Mouse (Mus musculus) liver, postnatal 0 days (tissue): Measurements from ENCODE around the gene Iqca.

Source experiments
- CTCF ChIP-seq: sonication (generic); IDR thresholded peaks from 2 replicates; pipeline ENCODE4 v1.5.1; 2016; ENCODE audit warnings: antibody characterized with exemption, low read depth
- EP300 ChIP-seq: IDR thresholded peaks from 2 replicates; pipeline ENCODE4 v1.6.1; 2016; ENCODE audit warnings: antibody characterized with exemption, low read depth, mild to moderate bottlenecking

DNA sequence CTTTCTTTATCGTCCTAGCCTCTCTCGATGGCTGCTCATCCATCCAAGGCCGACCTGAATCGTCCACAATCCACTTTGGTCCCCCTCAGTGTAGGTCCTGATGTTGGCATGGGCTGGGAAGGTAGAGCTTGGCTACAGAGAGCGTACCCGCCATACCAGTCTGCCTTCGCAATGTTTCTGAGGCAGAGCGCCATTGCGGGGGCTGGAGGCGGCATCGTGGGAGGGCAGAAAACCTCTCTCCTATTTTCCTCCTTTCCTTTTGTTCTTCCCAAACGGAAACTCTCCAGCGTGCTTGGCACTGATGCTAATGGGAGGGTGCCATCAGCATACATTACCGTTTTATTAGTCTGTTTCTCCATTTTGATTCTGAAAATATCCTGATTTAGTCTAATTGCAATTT, 146.5 kb downstream of the Iqca start:
- TF ChIP-seq CTCF (no peak), EP300 (no peak)
